Mouse (Mus musculus): ENCODE results near the gene Ipmk.

- TF ChIP-seq RAD21 (IDR thresholded peaks at IDR 0.05; ENCODE audit: low read depth, low read length) (no peak), POLR2A (IDR thresholded peaks at IDR 0.05; ENCODE audit: low read depth, low read length) (no peak), SIN3A (IDR thresholded peaks at IDR 0.05; ENCODE audit: low read length) (no peak), CTCF (conservative IDR thresholded peaks at IDR 0.05 in 1 of 2, IDR thresholded peaks at IDR 0.05 in 1 of 2; ENCODE audit: low read depth in 2 of 2, low read length in 2 of 2) (no peak), MAX (IDR thresholded peaks at IDR 0.05; ENCODE audit: low read length) (peak; percentile 31; the same call in 1 of the 2 replicates), MYC (IDR thresholded peaks at IDR 0.05; ENCODE audit: low read depth, low read length) (peak; percentile 31; the same call in 1 of the 2 replicates), CHD2 (IDR thresholded peaks at IDR 0.05; ENCODE audit: low read length) (no peak)
These were observed 124.5 kb downstream of the Ipmk start for GRCm38 (mm10) chr10:71472033-71472432.
